Mouse (Mus musculus): ENCODE measurements around the gene Gm3526.
"Not testable (repeated sequence)": the region's sequence is repeated elsewhere in the genome, so short reads cannot be mapped to it uniquely, and the experiment has no call there.

Gene Gm3526

GRCm38 (mm10) chr14:5260480-5260879 is at the start of gene Gm3526:
Gene Gm3526, minus strand, starts transcription at chr14:5260580.
- not testable (repeated sequence) for DNase-seq (ENCODE audit: low spot score in 2 of 2)

Data from cerebellum, postnatal 4 days (tissue).